Mouse (Mus musculus) stomach, postnatal 0 days (tissue): ENCODE data around the gene Ncam1. TPM values are rescaled to one million over a fixed set of nuclear protein-coding genes. Genes with fewer than 3 reads are reported as not detected.

Experiments
- ATAC-seq: fragments of 200-750 bp; cut with Nextera tagmentation; 2 replicates; pipeline ENCODE4 v1.8.0; 2017; ENCODE audit not compliant: low FRiP score, low TSS enrichment
- DNase-seq: peaks from one replicate; pipeline ENCODE4 v3.0.0-alpha.2; 2016; ENCODE audit warnings: low spot score
- H3K27ac ChIP-seq: fragments of 300-500 bp; sonication (generic); replicated peaks from 2 replicates; pipeline ENCODE4 v1.5.1; 2014; ENCODE audit warnings: mild to moderate bottlenecking, control low read depth
- H3K27me3 ChIP-seq: fragments of 300-500 bp; sonication (generic); 2 replicates; pipeline ENCODE4 v1.6.1; 2014; ENCODE audit warnings: low read length; ENCODE audit not compliant: control insufficient read depth, insufficient read depth
- H3K36me3 ChIP-seq: fragments of 300-500 bp; sonication (generic); 2 replicates; pipeline ENCODE4 v1.6.1; 2014; ENCODE audit warnings: low read length, mixed read lengths; ENCODE audit not compliant: control insufficient read depth, insufficient read depth
- H3K4me1 ChIP-seq: fragments of 300-500 bp; sonication (generic); replicated peaks from 2 replicates; pipeline ENCODE4 v1.6.1; 2014; ENCODE audit warnings: antibody characterized with exemption; ENCODE audit not compliant: control insufficient read depth, insufficient read depth
- H3K4me2 ChIP-seq: fragments of 300-500 bp; sonication (generic); replicated peaks from 2 replicates; pipeline ENCODE4 v1.6.1; 2014; ENCODE audit warnings: low read depth, mild to moderate bottlenecking, control low read depth, moderate library complexity
- H3K4me3 ChIP-seq: fragments of 300-500 bp; sonication (generic); 2 replicates; pipeline ENCODE4 v1.5.1; 2014; ENCODE audit warnings: low read depth, low read length, control low read depth
- H3K9ac ChIP-seq: fragments of 300-500 bp; sonication (generic); 2 replicates; pipeline ENCODE4 v1.6.1; 2014; ENCODE audit warnings: mild to moderate bottlenecking, low read length, control low read depth, mixed read lengths
- H3K9me3 ChIP-seq: fragments of 300-500 bp; sonication (generic); 2 replicates; pipeline ENCODE4 v1.6.1; 2016; ENCODE audit warnings: low read length; ENCODE audit not compliant: control insufficient read depth
- CTCF ChIP-seq: IDR thresholded peaks from 2 replicates; pipeline ENCODE4 v1.5.1; 2016; ENCODE audit warnings: antibody characterized with exemption, low read depth, mild to moderate bottlenecking, moderate library complexity
- EP300 ChIP-seq: optimal IDR thresholded peaks from 2 replicates; pipeline ENCODE3; 2016; ENCODE audit warnings: antibody characterized with exemption
- WGBS: fragments of 180-500 bp; shearing (Covaris S2); extraction: QIAGEN DNeasy Blood & Tissue Kit; methylation state at CpG from one replicate; pipeline ENCODE4 v1.1.7; 2014; 5-methylcytosine and 5-hydroxymethylcytosine counted together
- polyA plus RNA-seq: library from polyadenylated mRNA; unstranded; fragments of >200 nt; fragmentation: Nextera tagmentation; extraction: Ambion mirVana; gene quantifications from 2 replicates; pipeline ENCODE4 v1.2.1, GENCODE M21; 2015

Gene Ncam1
- polyA plus RNA-seq, 1 experiment from 2014 or later, result 34.0 TPM

- 71% methylated on average over 1 of the region's 1 CpGs for WGBS
- Histone ChIP-seq H3K36me3 (no peaks in the 10 kb centered on the region), H3K27me3 (no peaks in the 10 kb centered on the region), H3K9me3 (no peaks in the 10 kb centered on the region), H3K4me2 (no peak overlapping the region), H3K4me1 (no peaks in the 10 kb centered on the region), H3K9ac (no peak overlapping the region), H3K27ac (no peak overlapping the region), H3K4me3 (no peak overlapping the region)
- TF ChIP-seq EP300 (no peak), CTCF (no peak)
- DNase-seq (no peak), ATAC-seq (no peak)
These were observed 346.3 kb downstream of the Ncam1 start for GRCm38 (mm10) chr9:49452396-49452795.
